Mouse (Mus musculus) CH12.LX (cell line): ENCODE measurements around the gene Sesn1. TPM values are rescaled to one million over a fixed set of nuclear protein-coding genes. Genes with fewer than 3 reads are reported as not detected.

Experiments used
- DNase-seq: peaks from one replicate; pipeline ENCODE4 v3.0.0-alpha.2; 2013; ENCODE audit errors: extremely low read depth
- H3K27ac ChIP-seq: 2 replicates; pipeline ENCODE4 v1.5.1; 2012; ENCODE audit warnings: low read depth, mild to moderate bottlenecking, control low read depth, moderate library complexity; ENCODE audit not compliant: insufficient read depth
- H3K27me3 ChIP-seq: replicated peaks from 2 replicates; pipeline ENCODE3; 2012; ENCODE audit warnings: inconsistent platforms
- H3K36me3 ChIP-seq, 2 experiments: replicated peaks in 1 of 2; 2 replicates each; pipeline versions ENCODE3 to v1.6.1; 2012; ENCODE audit warnings: inconsistent platforms in 1 of 2, low read length in 1 of 2, mild to moderate bottlenecking in 1 of 2, mixed read lengths in 1 of 2, moderate library complexity in 1 of 2; ENCODE audit not compliant: control insufficient read depth in 1 of 2, insufficient read depth in 1 of 2
- H3K4me1 ChIP-seq, 2 experiments: 2 replicates each; pipeline ENCODE4 v1.6.1; 2012; ENCODE audit warnings: inconsistent platforms in 1 of 2, moderate library complexity in 1 of 2; ENCODE audit not compliant: insufficient read depth in 2 of 2, control insufficient read depth in 1 of 2
- H3K4me2 ChIP-seq: 2 replicates; pipeline ENCODE4 v1.6.1; 2012; ENCODE audit warnings: low read depth, mild to moderate bottlenecking, control low read depth; ENCODE audit not compliant: poor library complexity, insufficient read depth, severe bottlenecking
- H3K4me3 ChIP-seq, 3 experiments: fragments of 150-350 bp in 1 of 3; sonication (generic) in 1 of 3; replicated peaks in 1 of 3; 2 replicates each; pipeline versions ENCODE3 to v1.5.1; 2011 to 2012; ENCODE audit warnings: low read depth in 2 of 3, low read length in 2 of 3, mild to moderate bottlenecking in 2 of 3, moderate library complexity in 2 of 3, control low read depth in 1 of 3, improper control_type of control experiment in 1 of 3, inconsistent platforms in 1 of 3, mixed read lengths in 1 of 3; ENCODE audit not compliant: poor library complexity in 1 of 3
- H3K79me2 ChIP-seq: replicated peaks from 2 replicates; pipeline ENCODE4 v1.6.1; 2012; ENCODE audit warnings: mild to moderate bottlenecking, moderate library complexity; ENCODE audit not compliant: control insufficient read depth, poor library complexity, insufficient read depth, severe bottlenecking; ENCODE audit errors: extremely low read depth
- H3K9ac ChIP-seq: 2 replicates; pipeline ENCODE4 v1.6.1; 2012; ENCODE audit warnings: low read depth, mild to moderate bottlenecking, control low read depth, moderate library complexity; ENCODE audit not compliant: insufficient read depth
- H3K9me3 ChIP-seq: replicated peaks from 2 replicates; pipeline ENCODE3; 2012; ENCODE audit warnings: low read length, inconsistent platforms, mixed read lengths
- BHLHE40 ChIP-seq: IDR thresholded peaks from 2 replicates; pipeline ENCODE4 v1.6.1; 2011; ENCODE audit warnings: mild to moderate bottlenecking, low read depth, low read length, improper control_type of control experiment
- GABPA ChIP-seq: IDR thresholded peaks from 2 replicates; pipeline ENCODE4 v1.6.1; 2012; ENCODE audit warnings: low read depth, low read length, improper control_type of control experiment, inconsistent platforms; ENCODE audit not compliant: insufficient replicate concordance
- HCFC1 ChIP-seq: IDR thresholded peaks from 2 replicates; pipeline ENCODE4 v1.6.1; 2012; ENCODE audit warnings: low read depth, mild to moderate bottlenecking, inconsistent platforms, low read length, improper control_type of control experiment
- MAX ChIP-seq: IDR thresholded peaks from 2 replicates; pipeline ENCODE4 v1.6.1; 2011; ENCODE audit warnings: low read length, improper control_type of control experiment
- MEF2A ChIP-seq: IDR thresholded peaks from 2 replicates; pipeline ENCODE4 v1.6.1; 2014; ENCODE audit warnings: low read depth, mild to moderate bottlenecking, inconsistent platforms, low read length, improper control_type of control experiment, borderline replicate concordance
- NELFE ChIP-seq: IDR thresholded peaks from 2 replicates; pipeline ENCODE4 v1.6.1; 2011; ENCODE audit warnings: low read depth, low read length, improper control_type of control experiment
- POLR2AphosphoS2 ChIP-seq: IDR thresholded peaks from 2 replicates; pipeline ENCODE4 v1.6.1; 2011; ENCODE audit warnings: low read depth, low read length, improper control_type of control experiment
- RAD21 ChIP-seq: IDR thresholded peaks from 2 replicates; pipeline ENCODE4 v1.6.1; 2011; ENCODE audit warnings: low read depth, mild to moderate bottlenecking, low read length, improper control_type of control experiment, moderate library complexity
- RCOR1 ChIP-seq: conservative IDR thresholded peaks from 2 replicates; pipeline ENCODE4 v1.6.1; 2012; ENCODE audit warnings: low read depth, mild to moderate bottlenecking, inconsistent platforms, low read length, improper control_type of control experiment
- UBTF ChIP-seq: IDR thresholded peaks from 2 replicates; pipeline ENCODE4 v1.6.1; 2012; ENCODE audit warnings: low read depth, mild to moderate bottlenecking, inconsistent platforms, low read length, improper control_type of control experiment, moderate library complexity
- dilution Hi-C: fragments of 300-500 bp; cut with MboI; formaldehyde crosslinking; loops from 2 replicates; pipeline ENCODE4 v1.14.3; 2020; ENCODE audit warnings: low sequenced_read_pairs; ENCODE audit not compliant: extremely low pct_unique_long_range_greater_than_20kb, extremely low pct_ligation_motif_present
- in situ Hi-C: fragments of 300-500 bp; cut with MboI; formaldehyde crosslinking; loops from 3 replicates; pipeline ENCODE4 v1.14.3; 2019; ENCODE audit warnings: low sequenced_read_pairs, low pct_ligation_motif_present, low pct_unique_long_range_greater_than_20kb, mixed read lengths
- polyA plus RNA-seq: library from polyadenylated mRNA; unstranded; fragments of >175 nt; gene quantifications from 2 replicates; pipeline ENCODE4 v1.2.1, GENCODE M21; 2012; ENCODE audit warnings: low read depth; ENCODE audit not compliant: insufficient read length
- total RNA-seq, 2 experiments: library from RNA; depleted of rRNA; stranded (reverse); fragments of 300-350 nt in 1 of 2; fragments of >200 nt in 1 of 2; gene quantifications; 2 replicates each; pipeline ENCODE4 v1.2.3; 2012 to 2014

Gene Sesn1
- total and polyA plus RNA-seq, 3 experiments, result 10.4 to 27.8 (median 22.0) TPM

DNA sequence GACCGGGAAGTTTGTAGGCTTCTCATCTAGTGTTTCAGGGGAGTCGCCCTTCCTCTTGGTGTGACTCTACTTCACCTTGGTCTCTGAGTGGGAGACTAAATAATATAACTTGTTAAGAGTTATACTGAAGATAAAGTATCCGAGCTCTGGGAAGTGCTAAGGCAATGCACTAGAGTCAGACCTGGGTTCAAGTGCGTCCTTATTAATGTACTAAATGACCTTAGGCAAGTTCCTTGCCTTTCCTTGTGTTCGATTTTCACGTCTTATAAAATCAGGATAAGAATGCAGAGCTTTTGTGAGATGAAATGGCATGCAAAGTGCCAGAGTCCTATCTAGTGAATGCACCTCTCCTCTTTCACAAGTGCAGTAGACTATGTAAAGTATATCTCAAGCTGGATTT, 2.8 kb downstream of the Sesn1 start:
- H3K4me1 ChIP-seq, result peaks cover 3 to 57% of the 10 kb centered on the region in 2 experiments; a peak in 3 of 4 replicates
- in situ Hi-C loops (loop anchor here (25.0 kb wide), 1 partner anchor 300 kb away; the partner anchor contains the start of gene Cd164), dilution Hi-C loops (no loop called here)
- peaks cover 3% of the 10 kb centered on the region for H3K9me3 ChIP-seq
- DNase-seq, result no peak
- H3K9ac ChIP-seq, result no peak overlapping the region; the same call in 1 of the 2 replicates
- peak overlapping the region in 2 of 3 experiments; percentile 72 to 74 for H3K4me3 ChIP-seq
- peak overlapping the region; percentile 84 for H3K4me2 ChIP-seq
- no peaks in the 10 kb centered on the region for H3K36me3 ChIP-seq
- TF ChIP-seq NELFE, result no peak
- no peak for TF ChIP-seq GABPA
- no peak for TF ChIP-seq MAX
- TF ChIP-seq BHLHE40, result no peak
- no peak for TF ChIP-seq RCOR1
- H3K79me2 ChIP-seq, result peaks cover 16% of the 10 kb centered on the region; the same call in 1 of the 2 replicates
- H3K27ac ChIP-seq, result no peak overlapping the region
- H3K27me3 ChIP-seq, result no peaks in the 10 kb centered on the region

DNA sequence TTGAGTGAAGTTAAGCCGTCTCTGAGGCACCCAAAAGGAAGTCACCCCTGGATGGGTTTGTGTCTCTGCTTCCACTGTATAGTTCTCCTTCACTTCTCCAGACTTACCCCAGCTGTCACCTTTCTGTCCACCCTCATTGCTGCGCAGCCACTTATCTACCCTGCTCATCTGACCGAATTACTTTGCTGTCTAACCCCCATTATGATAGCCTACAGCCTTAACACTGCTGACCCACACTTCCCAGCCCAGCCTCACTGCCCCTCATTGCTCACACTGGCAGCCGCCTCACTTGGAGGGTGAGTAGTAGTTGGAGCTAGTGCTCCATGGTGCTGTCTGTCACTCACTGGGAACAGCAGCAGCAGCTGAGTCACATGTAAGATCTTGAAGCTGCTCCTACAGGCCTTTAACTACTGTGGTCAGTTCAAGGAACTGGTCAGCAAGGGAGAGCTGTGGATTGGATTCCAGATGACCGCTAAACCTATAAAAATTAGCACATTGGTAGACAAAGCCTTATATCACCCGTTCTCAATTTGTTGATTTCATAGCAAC, 4.6 kb downstream of the Sesn1 start:
- H3K4me3 ChIP-seq, result peak overlapping the region in 1 of 3 experiments; percentile 74
- H3K9ac ChIP-seq, result no peak overlapping the region
- H3K4me2 ChIP-seq, result no peak overlapping the region
- TF ChIP-seq MEF2A (no peak), HCFC1 (no peak), UBTF (no peak)
- H3K36me3 ChIP-seq, result no peaks in the 10 kb centered on the region
- no peaks in the 10 kb centered on the region for H3K27me3 ChIP-seq
- H3K79me2 ChIP-seq, result peaks cover 16% of the 10 kb centered on the region; the same call in 1 of the 2 replicates
- no peak overlapping the region for H3K27ac ChIP-seq
- DNase-seq, result no peak
- dilution Hi-C loops, result no loop called here
- H3K4me1 ChIP-seq, result peaks cover 3 to 58% of the 10 kb centered on the region in 2 experiments; a peak in 3 of 4 replicates
- in situ Hi-C loops, result loop anchor here (25.0 kb wide), 1 partner anchor 302 kb away; the partner anchor contains the start of gene Cd164
- no peaks in the 10 kb centered on the region for H3K9me3 ChIP-seq

- peaks cover 12% of the 10 kb centered on the region; the same call in 1 of the 2 replicates for H3K79me2 ChIP-seq
- H3K4me1 ChIP-seq, result peaks cover 3 to 78% of the 10 kb centered on the region in 2 experiments; a peak in 3 of 4 replicates
- no peak for DNase-seq
- in situ Hi-C loops, result loop anchor here (25.0 kb wide), 1 partner anchor 304 kb away; the partner anchor contains the start of gene Cd164
- no peak overlapping the region for H3K9ac ChIP-seq
- dilution Hi-C loops, result no loop called here
- TF ChIP-seq RAD21 (no peak), POLR2AphosphoS2 (no peak), MEF2A (no peak)
- no peak overlapping the region for H3K4me3 ChIP-seq
- no peaks in the 10 kb centered on the region for H3K9me3 ChIP-seq
- H3K27ac ChIP-seq, result no peak overlapping the region
- H3K27me3 ChIP-seq, result no peaks in the 10 kb centered on the region
- no peak overlapping the region for H3K4me2 ChIP-seq
- no peaks in the 10 kb centered on the region for H3K36me3 ChIP-seq
Observed at GRCm38 (mm10) chr10:41816516-41816915, 6.8 kb downstream of the Sesn1 start.
